Mouse (Mus musculus): Measurements from ENCODE around the gene Mvk. TPM values are rescaled to one million over a fixed set of nuclear protein-coding genes. Genes with fewer than 3 reads are reported as not detected.
A peak's percentile ranks its signal among the peaks of the same experiment; 100 is the strongest.

Gene Mvk
- total RNA-seq, 2 experiments from 2014 or later = 40.5 to 48.2 TPM

DNA sequence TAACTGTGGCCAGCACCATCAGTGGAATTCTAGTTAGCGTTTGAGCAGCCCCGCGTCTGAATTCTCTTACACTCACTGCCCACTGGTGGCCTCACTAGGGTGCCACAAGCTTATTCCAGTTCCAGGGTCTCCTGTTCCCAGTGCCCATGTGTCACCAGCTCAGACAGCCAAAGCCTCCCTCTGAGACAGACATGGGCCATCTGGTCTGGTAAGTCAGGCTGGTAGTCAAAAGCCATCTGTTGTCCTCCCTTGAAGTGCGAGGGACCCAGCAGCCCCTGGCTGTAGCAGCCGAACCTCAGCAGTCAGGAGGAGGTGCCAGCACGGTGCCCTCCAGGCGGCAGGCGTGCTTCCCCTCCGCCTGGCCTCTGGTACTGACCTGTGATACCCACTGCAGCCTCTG is 12.2 kb downstream of the Mvk start:
- DNase-seq (ENCODE audit: low spot score in 2 of 2) = no peak

GRCm38 (mm10) chr5:114456995-114457605 is 13.0 kb downstream of the Mvk start:
- no peak for DNase-seq (ENCODE audit: low spot score in 2 of 2)

DNA sequence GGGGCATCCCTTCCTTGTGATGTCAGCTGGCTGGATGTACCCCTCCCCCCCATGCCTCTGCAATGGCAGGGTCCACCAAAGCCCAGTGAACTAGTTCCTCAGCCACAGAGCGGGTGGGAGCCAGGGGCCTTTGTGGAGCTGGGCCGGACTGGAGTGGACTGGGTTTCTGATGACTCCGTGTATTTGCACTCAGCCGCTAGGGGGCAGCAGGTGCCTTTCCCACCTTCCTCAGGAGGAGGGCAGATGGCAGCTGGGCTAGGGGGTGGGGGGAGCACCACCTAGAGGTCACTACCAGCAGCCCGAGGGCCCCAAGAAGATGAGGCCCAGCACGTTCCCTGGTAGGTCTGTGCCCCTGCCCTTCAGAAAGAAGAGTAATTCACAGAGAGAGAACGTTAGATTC is 17.2 kb downstream of the Mvk start:
- DNase-seq (ENCODE audit: low spot score in 2 of 2) = peak; percentile 75 to 78

- DNase-seq (ENCODE audit: low spot score in 2 of 2) = no peak
Measured at GRCm38 (mm10) chr5:114462067-114463040, 18.3 kb downstream of the Mvk start.

DNA sequence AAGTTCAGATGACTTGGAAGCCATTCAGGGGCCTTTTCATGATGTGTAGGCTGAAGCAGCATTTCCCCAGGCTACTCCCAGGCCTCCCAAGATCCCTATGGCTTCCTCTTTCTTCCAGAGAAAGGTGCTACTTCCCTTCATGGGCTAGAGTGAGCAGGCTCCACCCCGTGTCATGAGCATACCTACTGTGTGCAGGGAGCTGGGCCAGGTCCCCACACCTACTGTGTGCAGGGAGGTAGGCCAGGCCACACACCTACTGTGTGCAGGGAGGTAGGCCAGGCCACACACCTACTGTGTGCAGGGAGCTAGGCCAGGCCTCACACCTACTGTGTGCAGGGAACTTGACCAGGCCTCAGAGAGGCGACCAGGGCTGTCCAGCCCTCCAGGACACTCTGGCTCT is 20.5 kb downstream of the Mvk start:
- no peak for DNase-seq (ENCODE audit: low spot score in 2 of 2)

DNA sequence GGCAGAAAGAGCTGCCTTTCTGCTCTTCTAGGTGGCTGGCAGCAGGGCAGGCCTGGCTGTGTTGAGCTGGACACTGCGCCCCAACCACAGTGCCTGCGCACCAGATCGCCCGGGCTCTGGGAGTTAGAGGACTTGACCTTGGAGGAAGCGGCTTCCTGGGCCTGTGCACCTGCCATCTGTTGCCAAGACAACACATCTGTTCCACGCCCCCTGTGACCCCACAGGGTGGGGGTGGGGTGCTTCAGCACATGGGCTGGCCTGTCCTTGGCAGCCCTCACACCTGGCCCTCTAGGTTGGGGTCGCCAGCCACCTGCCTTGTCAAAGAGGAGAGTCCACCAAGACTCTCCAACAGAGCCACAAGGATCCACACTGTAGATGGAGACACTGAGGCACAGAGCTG is 21.6 kb downstream of the Mvk start:
- no peak for DNase-seq (ENCODE audit: low spot score in 2 of 2)

DNA sequence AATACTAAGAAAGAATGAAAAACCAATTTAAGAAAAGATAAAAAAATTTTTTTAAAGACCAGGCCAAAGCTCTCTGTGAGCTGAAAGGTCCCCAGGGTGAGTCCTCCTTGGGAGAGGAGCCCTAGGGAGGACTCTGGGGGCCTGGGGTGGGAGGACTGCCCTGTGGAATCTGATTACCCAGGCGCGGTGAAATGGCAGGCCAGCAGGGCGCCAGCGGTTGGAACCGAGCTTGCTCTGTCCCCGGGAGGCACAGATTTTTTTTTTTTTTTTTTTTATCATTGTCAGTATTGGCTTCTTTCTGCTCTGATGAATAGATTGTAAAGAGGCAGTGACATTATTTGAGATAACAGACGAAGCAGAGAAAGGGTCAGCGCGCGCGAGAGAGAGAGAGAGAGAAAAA is 22.9 kb downstream of the Mvk start:
- DNase-seq (ENCODE audit: low spot score in 2 of 2) = no peak

- peak; percentile 40 to 45 for DNase-seq (ENCODE audit: low spot score in 2 of 2)
Measured at GRCm38 (mm10) chr5:114467430-114467829, 23.4 kb downstream of the Mvk start.

DNA sequence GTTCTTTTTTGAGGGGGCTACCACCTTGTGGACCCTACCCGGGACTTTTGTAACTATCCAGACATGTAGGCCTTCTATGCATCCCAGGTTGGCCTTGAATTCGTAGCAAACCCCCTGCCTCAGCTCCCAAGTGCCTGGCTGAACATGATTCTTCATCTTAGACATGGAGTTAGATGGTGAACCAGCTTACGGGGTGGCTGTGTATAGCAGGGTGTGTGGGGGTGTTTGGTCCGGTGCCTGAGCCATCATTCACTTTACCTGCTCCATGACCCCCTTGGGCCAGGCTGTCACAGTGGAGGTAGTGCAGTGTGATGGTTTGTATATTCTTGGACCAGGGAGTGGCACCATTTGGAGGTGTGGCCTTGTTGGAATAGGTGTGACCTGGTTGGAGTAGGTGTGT is 23.9 kb downstream of the Mvk start:
- no peak for DNase-seq (ENCODE audit: low spot score in 2 of 2)

- no peak for DNase-seq (ENCODE audit: low spot score in 2 of 2)
Measured at GRCm38 (mm10) chr5:114470359-114470758, 26.3 kb downstream of the Mvk start.

DNA sequence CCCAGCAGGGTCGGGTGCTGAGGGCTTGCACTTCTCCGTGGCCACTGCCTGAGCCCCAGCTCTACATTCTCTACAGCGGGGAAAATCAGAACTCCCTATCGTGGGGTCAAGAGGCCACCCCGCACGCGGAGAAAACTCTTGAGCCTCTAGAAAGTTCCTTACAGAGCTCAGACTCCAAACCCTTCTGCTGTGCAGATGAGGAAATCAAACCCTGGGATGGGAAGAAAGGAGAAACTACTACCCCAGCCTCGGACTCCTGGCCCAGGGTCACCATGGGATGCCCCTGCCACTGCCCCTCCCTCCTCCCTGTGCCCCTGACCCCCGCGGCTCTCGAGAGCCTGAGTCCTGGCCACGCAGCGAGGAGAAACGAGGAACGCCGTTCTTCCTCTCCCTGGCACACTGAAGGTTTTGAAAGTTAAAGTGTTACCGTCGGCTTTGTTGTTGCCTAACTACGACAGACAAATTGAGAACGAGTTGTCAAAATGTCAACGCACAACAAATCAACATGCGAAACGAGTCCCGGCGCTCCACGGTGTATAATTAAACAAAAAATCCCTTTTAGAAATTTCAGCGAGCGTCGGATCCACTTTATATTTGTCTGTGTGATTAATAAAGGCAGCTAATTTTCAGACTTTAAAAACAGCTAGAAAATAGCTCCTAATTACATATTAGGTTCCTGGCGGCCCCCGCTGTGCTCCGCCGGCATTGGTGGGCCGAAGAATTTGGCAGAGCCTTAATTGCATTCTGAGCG is 30.8 kb downstream of the Mvk start:
- DNase-seq (ENCODE audit: low spot score in 2 of 2) = peak in 1 of 2 experiments; percentile 64

DNA sequence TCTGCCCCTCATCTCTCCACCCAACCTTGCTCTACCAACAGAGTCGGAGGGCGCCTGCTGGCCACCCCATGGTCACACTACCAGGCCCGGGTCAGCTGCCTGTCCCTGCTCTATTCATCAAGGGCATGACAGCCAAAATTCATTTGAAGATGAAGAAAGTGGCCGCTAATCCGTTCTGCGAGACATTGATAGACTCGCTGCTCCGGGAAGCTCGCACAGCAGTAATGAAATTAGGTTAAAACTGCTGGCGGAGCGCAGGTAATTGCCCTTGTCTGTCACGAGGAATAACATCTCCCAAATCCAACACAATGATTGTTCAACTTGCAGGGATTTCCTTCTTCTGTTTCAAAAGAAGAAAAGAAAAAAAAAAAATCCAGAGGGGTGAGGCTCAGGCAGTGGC is 34.2 kb downstream of the Mvk start:
- DNase-seq (ENCODE audit: low spot score in 2 of 2) = no peak

- no peak for DNase-seq (ENCODE audit: low spot score in 2 of 2)
Measured at GRCm38 (mm10) chr5:114482587-114483011, 38.5 kb downstream of the Mvk start.

DNA sequence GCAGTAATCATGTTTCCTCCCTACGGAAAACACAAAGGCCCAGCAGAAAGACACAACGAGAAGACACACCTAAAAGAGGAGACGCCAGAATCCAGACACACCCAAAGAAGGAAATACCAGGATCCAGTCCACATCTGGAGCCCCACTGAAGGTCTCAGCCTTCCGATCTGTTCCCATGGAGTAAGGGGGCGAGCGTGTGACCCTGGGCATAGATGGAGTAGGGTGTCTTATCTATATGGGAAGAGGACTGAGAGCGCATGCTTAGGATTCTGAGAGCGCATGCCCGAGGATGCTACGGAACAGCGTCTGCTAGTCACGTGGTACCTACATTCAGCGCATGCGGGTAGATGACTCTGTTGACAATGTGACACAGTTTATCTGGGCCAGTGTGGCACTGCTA is 41.6 kb downstream of the Mvk start:
- no peak for DNase-seq (ENCODE audit: low spot score in 2 of 2)

- DNase-seq (ENCODE audit: low spot score in 2 of 2) = no peak
Measured at GRCm38 (mm10) chr5:114489570-114489969, 45.5 kb downstream of the Mvk start.

DNA sequence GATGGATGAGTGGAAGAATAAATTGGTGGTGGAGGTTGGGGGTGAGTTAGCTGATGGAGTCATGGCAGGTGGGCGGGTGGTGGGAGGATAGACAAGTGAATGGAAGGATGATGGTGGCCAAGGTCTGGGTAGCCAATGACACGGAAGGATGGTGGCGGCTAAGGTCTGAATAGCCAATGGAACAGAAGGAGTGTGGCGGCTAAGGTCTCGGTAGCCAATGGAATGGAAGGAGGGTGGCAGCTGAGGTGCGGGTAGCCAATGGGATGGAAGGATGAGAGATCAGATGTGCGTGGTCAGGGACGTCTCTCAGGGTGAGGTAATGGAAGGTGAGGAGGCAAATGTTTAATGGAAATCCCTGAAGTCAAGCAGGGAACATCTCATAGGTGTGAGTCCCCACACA is 46.2 kb downstream of the Mvk start:
- no peak for DNase-seq (ENCODE audit: low spot score in 2 of 2)

DNA sequence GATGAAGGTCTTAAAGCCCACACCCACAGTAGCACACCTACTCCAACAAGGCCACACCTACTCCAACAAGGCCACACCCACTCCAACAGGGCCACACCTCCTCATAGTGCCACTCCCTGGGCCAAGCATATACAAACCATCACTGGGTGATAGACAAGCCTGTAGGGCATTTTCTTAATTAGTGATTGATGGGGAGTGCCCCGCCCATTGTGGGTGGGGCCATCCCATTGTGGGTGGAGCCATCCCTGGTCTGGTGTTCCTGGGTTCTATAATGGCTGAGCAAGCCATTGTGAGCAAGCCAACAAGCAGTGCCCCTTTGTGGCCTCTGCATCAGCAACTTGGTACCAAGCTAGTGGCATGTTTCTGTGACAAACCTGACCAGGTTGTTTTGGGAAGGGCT is 50.7 kb downstream of the Mvk start:
- no peak for DNase-seq (ENCODE audit: low spot score in 2 of 2)

DNA sequence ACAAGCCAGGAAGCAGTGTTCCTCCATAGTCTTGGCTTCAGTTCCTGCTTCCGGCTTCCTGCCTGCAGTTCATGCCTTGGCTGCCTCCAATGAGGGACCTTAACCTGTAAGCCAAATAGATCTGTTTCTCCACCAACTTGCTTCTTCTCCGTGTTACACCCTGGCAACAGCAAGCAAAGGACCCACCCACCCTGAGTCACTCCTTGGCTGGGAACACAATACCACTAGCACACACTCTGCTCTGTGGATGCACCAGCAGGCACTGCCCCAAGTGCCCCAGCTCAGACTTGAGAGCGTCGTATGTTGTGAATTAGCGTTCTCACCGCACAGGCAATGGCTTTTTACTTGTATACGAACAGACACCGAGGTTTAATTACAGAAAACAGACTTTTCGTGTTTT is 57.2 kb downstream of the Mvk start:
- no peak for DNase-seq (ENCODE audit: low spot score in 2 of 2)

- DNase-seq (ENCODE audit: low spot score in 2 of 2) = no peak
Measured at GRCm38 (mm10) chr5:114504826-114505225, 60.8 kb downstream of the Mvk start.

DNA sequence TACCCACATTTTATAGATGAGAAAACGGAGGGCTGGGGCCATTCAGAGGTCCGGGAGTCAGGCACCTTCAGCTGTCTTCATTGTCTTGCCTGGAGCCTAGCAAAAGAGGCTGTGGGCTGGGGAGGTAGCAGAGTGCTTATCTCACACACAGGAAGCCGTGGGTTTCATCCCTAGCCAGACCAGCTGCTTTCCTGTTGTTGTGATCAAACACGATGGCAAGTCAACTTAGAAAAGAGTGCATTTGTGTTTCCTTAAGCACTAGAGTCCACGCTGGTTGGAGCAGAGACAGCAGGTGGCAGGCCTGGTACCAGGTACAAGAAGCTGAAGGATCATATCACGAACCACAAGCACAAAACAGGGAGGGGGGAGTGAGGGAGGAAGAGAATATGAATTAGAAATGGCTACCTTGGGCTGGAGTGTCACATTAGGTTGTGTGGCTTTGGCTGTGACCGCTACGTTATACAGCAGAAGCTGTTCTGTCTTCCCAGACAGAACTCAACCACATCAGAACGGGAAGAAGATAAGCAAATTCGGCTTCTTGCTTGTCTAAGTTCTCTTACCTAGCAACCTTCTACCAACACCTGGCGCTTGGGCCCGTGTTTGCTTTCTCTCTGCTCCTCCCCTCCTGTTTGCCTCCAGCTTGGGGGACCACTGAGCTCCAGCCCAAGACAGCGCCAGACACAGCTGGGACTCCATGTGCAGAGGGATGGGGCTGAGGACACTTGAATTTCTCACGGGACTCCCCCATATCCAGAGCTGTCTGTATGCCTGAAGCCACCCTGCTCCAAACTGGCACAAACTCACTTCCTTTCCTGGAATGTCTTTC is 61.4 kb downstream of the Mvk start:
- no peak for DNase-seq (ENCODE audit: low spot score in 2 of 2)

DNA sequence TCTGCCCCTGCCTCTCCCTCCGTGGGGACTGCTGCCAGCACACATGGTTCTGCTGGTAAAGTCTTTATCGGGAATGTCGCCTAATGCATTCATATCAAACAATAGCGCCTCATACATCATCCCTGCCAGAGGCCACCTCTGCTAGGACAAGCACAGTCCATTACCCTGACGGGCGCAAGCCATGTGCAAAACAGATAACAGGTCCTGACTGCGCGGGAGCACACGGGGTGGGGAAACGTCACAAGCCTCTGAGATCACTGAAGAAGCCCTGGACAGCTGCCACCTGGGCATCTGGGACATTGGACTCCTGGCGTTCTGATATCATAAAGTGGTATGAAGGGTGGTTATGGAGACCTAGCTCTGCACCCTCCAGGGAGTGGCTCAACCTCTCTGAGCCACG is 63.3 kb downstream of the Mvk start:
- DNase-seq (ENCODE audit: low spot score in 2 of 2) = no peak

All from layer of hippocampus, postnatal 14 days (tissue).